Mouse (Mus musculus): ENCODE measurements around the gene Cidec.

Gene Cidec

GRCm38 (mm10) chr6:113444207-113444965, 8.8 kb upstream of the Cidec start:
- no peak for DNase-seq (ENCODE audit: low spot score in 2 of 2)

GRCm38 (mm10) chr6:113443091-113443490, 7.5 kb upstream of the Cidec start:
- DNase-seq (ENCODE audit: low spot score in 2 of 2), result no peak

- DNase-seq (ENCODE audit: low spot score in 2 of 2), result peak; percentile 77 to 83
These were observed 7.0 kb upstream of the Cidec start, which contains the start of gene Jagn1 for GRCm38 (mm10) chr6:113442442-113443090. Jagn1 (plus strand) TSS chr6:113442569.

GRCm38 (mm10) chr6:113442087-113442441, 6.5 kb upstream of the Cidec start:
- no peak for DNase-seq (ENCODE audit: low spot score in 2 of 2)

- peak; percentile 49 to 73 for DNase-seq (ENCODE audit: low spot score in 2 of 2)
These were observed 5.7 kb upstream of the Cidec start for GRCm38 (mm10) chr6:113441147-113441680.

- DNase-seq (ENCODE audit: low spot score in 2 of 2), result no peak
These were observed 5.1 kb upstream of the Cidec start for GRCm38 (mm10) chr6:113440686-113441085.

GRCm38 (mm10) chr6:113438721-113439430, 3.3 kb upstream of the Cidec start:
- no peak for DNase-seq (ENCODE audit: low spot score in 2 of 2)

- DNase-seq (ENCODE audit: low spot score in 2 of 2), result no peak
These were observed 1.6 kb upstream of the Cidec start for GRCm38 (mm10) chr6:113437135-113437534.

- DNase-seq (ENCODE audit: low spot score in 2 of 2), result no peak
These were observed 869 bp downstream of the Cidec start for GRCm38 (mm10) chr6:113434691-113435090.

GRCm38 (mm10) chr6:113433661-113434060, 1.9 kb downstream of the Cidec start:
- DNase-seq (ENCODE audit: low spot score in 2 of 2), result no peak

- DNase-seq (ENCODE audit: low spot score in 2 of 2), result no peak
These were observed 3.8 kb downstream of the Cidec start for GRCm38 (mm10) chr6:113431801-113432200.

GRCm38 (mm10) chr6:113430846-113431245, 4.7 kb downstream of the Cidec start:
- DNase-seq (ENCODE audit: low spot score in 2 of 2), result no peak

GRCm38 (mm10) chr6:113429965-113430364, 5.6 kb downstream of the Cidec start:
- DNase-seq (ENCODE audit: low spot score in 2 of 2), result no peak

- no peak for DNase-seq (ENCODE audit: low spot score in 2 of 2)
These were observed 7.6 kb downstream of the Cidec start for GRCm38 (mm10) chr6:113428006-113428405.

GRCm38 (mm10) chr6:113427397-113427796, 8.2 kb downstream of the Cidec start:
- no peak for DNase-seq (ENCODE audit: low spot score in 2 of 2)

- DNase-seq (ENCODE audit: low spot score in 2 of 2), result no peak
These were observed 8.9 kb downstream of the Cidec start for GRCm38 (mm10) chr6:113426696-113427095.

GRCm38 (mm10) chr6:113424187-113424586, 11.4 kb downstream of the Cidec start:
- no peak for DNase-seq (ENCODE audit: low spot score in 2 of 2)

GRCm38 (mm10) chr6:113423000-113423399, 12.6 kb downstream of the Cidec start:
- DNase-seq (ENCODE audit: low spot score in 2 of 2), result no peak

- DNase-seq (ENCODE audit: low spot score in 2 of 2), result peak; percentile 91 to 96
These were observed 16.4 kb downstream of the Cidec start, which contains the start of gene Rpusd3 for GRCm38 (mm10) chr6:113419199-113419587. Rpusd3 (minus strand) TSS chr6:113419340.

- DNase-seq (ENCODE audit: low spot score in 2 of 2), result no peak
These were observed 16.9 kb downstream of the Cidec start for GRCm38 (mm10) chr6:113418441-113419198.

GRCm38 (mm10) chr6:113416416-113416815, 19.1 kb downstream of the Cidec start:
- no peak for DNase-seq (ENCODE audit: low spot score in 2 of 2)

GRCm38 (mm10) chr6:113410001-113410400, 25.6 kb downstream of the Cidec start:
- DNase-seq (ENCODE audit: low spot score in 2 of 2), result no peak
